Mouse (Mus musculus) G1E-ER4 (cell line): ENCODE data around the gene Sdk1. TPM values are rescaled to one million over a fixed set of nuclear protein-coding genes. Genes with fewer than 3 reads are reported as not detected.

Experiments
- GATA1 ChIP-seq: IDR thresholded peaks from one replicate; pipeline ENCODE4 v1.8.0; 2012; ENCODE audit warnings: low read length, inconsistent platforms
- polyA plus RNA-seq: library from polyadenylated mRNA; stranded (reverse); fragments of >175 nt; gene quantifications from 2 replicates; pipeline ENCODE4 v1.2.3, GENCODE M21; 2012

The Sdk1 gene
- polyA plus RNA-seq, 1 experiment: not detected

GRCm38 (mm10) chr5:142080661-142081060, 839.4 kb downstream of the Sdk1 start:
- TF ChIP-seq GATA1: no peak

GRCm38 (mm10) chr5:142081076-142081475, 839.8 kb downstream of the Sdk1 start:
- TF ChIP-seq GATA1: no peak

GRCm38 (mm10) chr5:142096377-142096841, 855.1 kb downstream of the Sdk1 start:
- no peak for TF ChIP-seq GATA1

- no peak for TF ChIP-seq GATA1
Measured at GRCm38 (mm10) chr5:142100176-142100575, 858.9 kb downstream of the Sdk1 start.

- TF ChIP-seq GATA1: no peak
Measured at GRCm38 (mm10) chr5:142107434-142107833, 866.1 kb downstream of the Sdk1 start.

- TF ChIP-seq GATA1: no peak
Measured at GRCm38 (mm10) chr5:142111989-142112388, 870.7 kb downstream of the Sdk1 start.

- TF ChIP-seq GATA1: no peak
Measured at GRCm38 (mm10) chr5:142113210-142114175, 872.2 kb downstream of the Sdk1 start.

- no peak for TF ChIP-seq GATA1
Measured at GRCm38 (mm10) chr5:142127779-142128178, 886.5 kb downstream of the Sdk1 start.

- TF ChIP-seq GATA1: no peak
Measured at GRCm38 (mm10) chr5:142128181-142128611, 886.9 kb downstream of the Sdk1 start.

GRCm38 (mm10) chr5:142130004-142130403, 888.7 kb downstream of the Sdk1 start:
- no peak for TF ChIP-seq GATA1

GRCm38 (mm10) chr5:142139978-142140377, 898.7 kb downstream of the Sdk1 start:
- no peak for TF ChIP-seq GATA1

GRCm38 (mm10) chr5:142149594-142149993, 908.3 kb downstream of the Sdk1 start:
- TF ChIP-seq GATA1: no peak

- no peak for TF ChIP-seq GATA1
Measured at GRCm38 (mm10) chr5:142150756-142151155, 909.5 kb downstream of the Sdk1 start.

GRCm38 (mm10) chr5:142156868-142157852, 915.9 kb downstream of the Sdk1 start:
- TF ChIP-seq GATA1: no peak

GRCm38 (mm10) chr5:142163483-142163882, 922.2 kb downstream of the Sdk1 start:
- TF ChIP-seq GATA1: no peak

GRCm38 (mm10) chr5:142173636-142174035, 932.3 kb downstream of the Sdk1 start:
- no peak for TF ChIP-seq GATA1
